Mouse (Mus musculus) heart, postnatal 4 days (tissue): ENCODE results near the gene Ms4a18. TPM values are rescaled to one million over a fixed set of nuclear protein-coding genes. Genes with fewer than 3 reads are reported as not detected.
"Not testable (repeated sequence)": the region's sequence is repeated elsewhere in the genome, so short reads cannot be mapped to it uniquely, and the experiment has no call there.

Experiments
- DNase-seq: peaks from one replicate; pipeline ENCODE4 v3.0.0; 2021
- total RNA-seq, 2 experiments: library from RNA; stranded (reverse); gene quantifications; 2 replicates each; pipeline ENCODE4 v1.2.3; 2021

Ms4a18 gene
- not detected for total RNA-seq

DNA sequence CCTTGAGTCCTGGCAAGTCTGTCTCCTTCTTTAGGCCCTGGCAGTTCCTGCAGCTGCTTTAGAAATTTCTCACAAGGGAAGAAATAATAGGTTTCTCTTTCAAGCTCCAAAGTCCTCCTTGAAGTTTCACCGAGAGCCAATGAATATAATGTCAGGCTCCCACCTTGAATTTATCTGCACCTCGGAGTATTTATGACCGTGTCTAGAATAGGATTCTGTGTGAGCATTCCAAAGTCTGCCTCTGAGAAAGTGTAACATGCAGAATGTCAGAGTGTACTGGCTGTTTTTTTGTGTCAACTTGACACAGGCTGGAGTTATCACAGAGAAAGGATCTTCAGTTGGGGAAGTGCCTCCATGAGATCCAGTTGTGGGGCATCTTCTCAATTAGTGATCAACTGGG lies at the start of gene Ms4a18:
Ms4a18 (minus strand) TSS at position 141 of the 400 bp plus-strand sequence.
- DNase-seq = no peak

DNA sequence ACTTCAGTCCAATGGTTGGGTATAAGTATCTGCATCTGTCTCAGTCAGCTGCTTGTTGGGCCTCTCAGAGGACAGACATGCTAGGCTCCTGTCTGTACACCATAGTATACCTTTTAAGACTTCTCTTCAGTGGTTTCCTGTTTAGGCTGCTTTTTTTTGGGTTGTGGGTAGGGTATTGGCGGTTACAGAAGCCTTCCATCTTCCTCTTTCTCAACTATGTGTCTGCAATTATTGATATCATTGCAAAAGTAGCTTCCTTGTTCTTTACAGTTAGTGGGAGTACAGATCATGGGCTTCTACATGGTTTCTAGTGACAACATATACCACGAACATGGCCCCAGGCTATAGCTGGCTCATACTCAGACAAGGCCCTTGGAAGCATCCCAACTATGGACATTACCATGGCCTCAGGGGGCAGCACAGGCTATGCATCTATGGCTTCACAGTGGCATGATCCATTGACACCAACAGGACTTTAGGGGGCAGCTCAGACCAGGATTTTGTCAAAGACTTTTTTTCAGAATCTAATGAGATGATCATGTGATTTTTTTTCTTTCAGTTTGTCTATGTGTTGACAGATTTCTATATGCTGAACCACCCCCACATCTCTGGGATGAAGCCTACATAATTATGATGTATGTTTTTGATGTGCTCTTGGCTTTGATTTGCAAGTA lies 47.5 kb upstream of the Ms4a18 start:
- no peak for DNase-seq

DNA sequence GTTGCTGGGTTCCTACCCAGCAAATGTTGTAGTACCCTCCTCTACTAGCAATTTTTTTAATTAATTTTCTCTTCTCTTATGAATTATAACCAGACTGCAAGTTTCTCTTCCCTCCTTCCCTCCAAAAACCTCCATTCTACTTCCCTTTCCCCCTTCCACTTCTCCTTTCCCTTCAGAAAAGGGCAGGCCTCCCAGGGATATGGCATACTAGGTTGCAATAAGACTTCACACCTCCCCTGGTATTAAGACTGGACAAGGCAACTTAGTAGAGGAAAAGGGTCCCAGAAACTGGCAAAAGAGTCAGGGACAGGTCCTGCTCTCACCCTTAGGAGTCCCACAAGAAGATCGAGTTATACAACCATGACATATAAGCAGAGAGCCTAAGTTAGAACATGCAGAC lies 43.1 kb upstream of the Ms4a18 start:
- no peak for DNase-seq

DNA sequence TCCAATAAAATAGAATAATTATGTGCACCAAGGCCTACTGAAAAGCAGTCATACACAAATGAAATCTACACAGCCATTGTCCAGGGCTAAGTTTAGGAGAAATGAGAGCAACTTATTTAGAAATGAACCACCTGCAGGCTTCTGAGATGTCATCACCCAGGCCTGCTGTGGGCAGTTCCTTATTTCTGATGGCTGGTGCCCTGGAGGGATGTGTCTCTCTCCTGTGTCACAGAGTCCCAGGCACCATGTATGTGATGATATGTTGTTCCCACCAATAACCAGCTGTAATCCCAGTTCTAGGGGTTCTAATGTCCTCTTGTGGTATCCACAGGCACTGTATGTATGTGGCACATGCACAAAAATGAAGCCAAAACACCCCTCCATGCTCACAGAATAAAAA lies 42.1 kb upstream of the Ms4a18 start:
- no peak for DNase-seq

GRCm38 (mm10) chr19:11055700-11056099 lies 37.9 kb upstream of the Ms4a18 start:
- not testable (repeated sequence) for DNase-seq

DNA sequence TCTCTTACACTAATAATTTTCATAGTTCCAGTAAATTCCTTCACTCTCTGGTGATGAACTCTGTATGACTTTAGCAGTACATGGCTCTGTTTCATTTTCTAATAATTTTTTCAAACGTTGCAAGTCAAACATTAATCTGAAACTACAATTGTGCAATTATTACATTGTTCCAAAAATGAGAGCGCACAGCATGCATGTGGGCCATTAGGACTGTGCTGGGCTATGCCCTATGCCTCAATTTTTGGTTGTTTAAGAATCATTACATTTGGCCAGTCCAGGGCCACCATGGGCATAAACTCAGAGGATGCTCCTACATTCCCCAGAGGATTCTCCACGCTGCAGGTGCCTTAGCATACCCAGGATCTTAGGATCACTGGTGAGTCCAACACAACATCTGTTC lies 35.4 kb upstream of the Ms4a18 start:
- DNase-seq = no peak

- no peak for DNase-seq
These were observed 35.0 kb upstream of the Ms4a18 start for GRCm38 (mm10) chr19:11052877-11053276.

- DNase-seq = no peak
These were observed 32.5 kb upstream of the Ms4a18 start for GRCm38 (mm10) chr19:11050286-11050685.

GRCm38 (mm10) chr19:11049426-11049825 lies 31.6 kb upstream of the Ms4a18 start:
- no peak for DNase-seq

DNA sequence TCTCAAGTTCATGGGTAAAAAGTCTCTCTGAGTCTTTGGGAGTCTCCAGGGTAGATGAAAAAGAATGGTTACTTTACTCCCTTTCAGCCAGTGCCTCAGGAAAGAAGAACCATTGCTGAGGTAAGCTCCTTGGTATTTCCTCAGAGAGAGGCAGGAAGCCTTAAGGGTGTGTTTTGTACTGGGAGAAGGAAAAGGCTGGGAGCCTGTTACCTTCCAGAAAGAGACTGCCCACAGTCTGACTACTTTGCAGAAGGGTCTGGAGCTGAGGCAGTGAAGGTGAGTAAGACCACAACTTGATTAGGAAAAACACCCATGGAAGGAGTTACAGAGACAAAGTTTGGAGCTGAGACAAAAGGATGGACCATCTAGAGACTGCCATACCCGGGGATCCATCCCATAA lies 30.7 kb upstream of the Ms4a18 start:
- DNase-seq = no peak

DNA sequence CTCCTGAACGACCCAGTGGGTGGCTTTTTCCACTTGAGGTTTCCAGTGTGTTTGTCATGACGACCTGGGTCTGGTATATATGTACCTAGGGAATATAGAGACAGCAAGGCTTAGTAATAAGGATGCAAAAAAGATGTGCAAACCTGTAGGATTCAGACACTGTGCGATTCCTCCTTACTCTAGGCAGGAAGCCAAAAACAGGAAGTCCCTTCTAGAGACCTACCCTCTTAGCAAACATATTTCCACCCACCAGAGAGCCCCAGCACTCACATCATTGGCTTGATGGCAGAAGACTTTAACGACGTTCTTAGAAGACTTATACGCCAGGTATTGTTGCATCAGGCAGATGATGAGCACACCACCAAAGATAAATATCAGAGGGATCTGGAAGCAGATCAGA lies 30.2 kb upstream of the Ms4a18 start:
- no peak for DNase-seq

- DNase-seq = peak; percentile 71
These were observed 27.3 kb upstream of the Ms4a18 start for GRCm38 (mm10) chr19:11044996-11045711.

DNA sequence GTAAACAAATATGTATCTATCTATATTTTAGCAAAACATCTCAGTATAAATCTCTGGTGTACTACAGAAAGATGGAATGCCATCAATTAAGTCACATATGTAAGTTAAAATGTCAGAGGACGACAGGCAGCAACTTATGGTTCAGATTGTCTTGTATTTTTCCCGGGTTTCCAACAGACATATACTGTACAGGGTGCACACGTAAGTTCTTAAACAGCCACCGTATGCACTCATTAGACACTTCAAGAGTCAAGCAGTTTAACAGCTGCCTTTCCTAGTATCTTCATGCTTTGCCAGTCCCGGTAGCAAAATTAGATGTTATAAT lies 26.8 kb upstream of the Ms4a18 start:
- DNase-seq = no peak

DNA sequence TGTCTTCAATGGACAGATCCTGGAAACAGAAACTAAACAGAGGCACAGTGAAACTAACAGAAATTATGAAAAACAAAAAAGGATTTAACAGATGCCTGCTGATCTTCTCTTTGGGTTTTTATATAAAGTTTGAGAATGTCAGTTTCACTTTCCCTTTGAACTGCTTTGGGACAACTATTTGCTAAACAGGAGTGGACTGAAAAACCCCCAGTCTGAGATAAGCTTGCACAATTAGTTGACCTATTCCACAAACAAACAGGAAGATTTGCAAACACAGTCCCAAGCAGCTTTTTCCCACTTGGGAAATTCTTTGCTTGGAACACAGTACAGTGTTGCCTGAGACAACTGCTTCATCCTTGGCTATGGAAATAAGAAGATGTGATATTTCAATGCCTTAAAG lies 19.7 kb upstream of the Ms4a18 start:
- no peak for DNase-seq

DNA sequence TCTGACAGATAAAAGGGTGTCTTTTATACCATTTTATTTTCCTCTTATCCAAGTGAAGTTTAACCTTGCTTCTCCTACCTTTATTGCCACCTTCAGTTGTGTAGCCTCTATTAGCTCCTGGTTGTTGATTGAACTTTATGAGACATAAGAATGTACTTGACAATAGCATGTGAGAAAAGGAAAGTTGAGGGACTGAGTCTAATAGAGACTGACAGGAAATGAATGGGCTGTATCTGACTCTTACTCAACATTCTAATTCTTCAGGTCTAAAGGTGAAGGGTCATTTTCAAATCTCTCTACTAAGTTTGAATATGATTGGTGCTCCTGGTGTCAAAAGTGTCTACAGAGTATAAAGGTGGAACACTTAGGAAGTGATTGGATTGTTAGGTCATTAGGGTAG lies 4.6 kb upstream of the Ms4a18 start:
- no peak for DNase-seq

- no peak for DNase-seq
These were observed 580 bp downstream of the Ms4a18 start for GRCm38 (mm10) chr19:11017251-11017650.

DNA sequence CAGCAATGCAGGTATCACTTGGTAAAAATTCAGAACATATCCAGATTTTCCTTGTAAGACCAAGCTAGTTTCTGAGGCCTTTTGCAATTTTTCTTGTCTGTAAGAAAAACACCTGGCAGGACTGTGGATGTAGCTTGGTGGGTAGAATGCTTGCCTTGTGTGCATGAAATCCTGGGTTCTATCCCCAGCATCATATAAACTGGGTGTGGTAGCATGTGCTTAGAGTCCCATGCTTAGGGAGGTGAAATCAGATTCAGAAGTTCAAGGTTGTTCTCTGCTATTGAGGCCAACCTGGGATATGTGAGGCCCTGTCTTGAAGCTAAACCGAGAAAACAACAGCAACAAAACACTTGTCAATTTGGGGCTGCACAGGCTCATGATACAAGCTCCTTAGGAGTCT lies 1.8 kb downstream of the Ms4a18 start:
- DNase-seq = no peak

DNA sequence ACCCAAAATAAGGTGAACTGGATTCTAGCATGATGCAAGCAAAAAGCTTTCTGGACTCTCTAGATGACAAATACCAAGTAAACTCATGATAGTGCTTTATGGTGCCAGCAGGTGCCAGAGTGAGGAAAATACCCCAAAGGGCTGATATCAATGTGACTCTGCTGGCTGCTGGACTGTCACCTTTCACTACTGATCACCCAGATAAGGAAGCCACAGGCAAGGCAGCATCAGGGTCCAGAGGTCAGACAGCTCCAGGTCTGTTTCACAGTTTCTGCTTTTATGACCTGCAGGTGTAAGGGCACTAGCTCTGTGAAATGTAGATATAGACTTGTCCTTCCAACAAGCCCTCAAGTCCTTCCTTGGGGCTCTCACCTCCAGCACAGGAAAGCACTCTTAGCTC lies 2.4 kb downstream of the Ms4a18 start:
- DNase-seq = no peak

DNA sequence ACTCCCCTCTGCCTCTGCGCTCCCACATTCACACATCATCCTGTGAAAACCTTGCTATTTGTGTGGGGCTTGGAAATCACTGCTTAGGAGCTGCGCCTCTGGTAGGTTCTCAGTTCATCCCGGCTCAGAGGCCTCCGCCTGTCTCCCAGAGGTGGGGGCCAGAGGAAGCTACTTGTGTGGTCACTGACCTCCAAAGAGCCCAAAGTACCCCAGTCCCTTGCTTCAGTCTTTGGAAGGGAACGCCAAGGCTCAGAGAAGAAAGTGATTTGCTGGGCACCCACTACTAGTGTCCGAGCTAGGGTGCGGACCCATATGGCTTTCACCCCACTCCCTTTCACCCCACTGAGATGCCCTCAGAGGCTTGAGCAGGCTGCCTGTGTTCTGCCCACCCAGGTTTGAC lies 24.7 kb downstream of the Ms4a18 start, which contains the start of gene Ms4a15:
Ms4a15 (minus strand) TSS at position 101 of the 400 bp plus-strand sequence.
- no peak for DNase-seq

DNA sequence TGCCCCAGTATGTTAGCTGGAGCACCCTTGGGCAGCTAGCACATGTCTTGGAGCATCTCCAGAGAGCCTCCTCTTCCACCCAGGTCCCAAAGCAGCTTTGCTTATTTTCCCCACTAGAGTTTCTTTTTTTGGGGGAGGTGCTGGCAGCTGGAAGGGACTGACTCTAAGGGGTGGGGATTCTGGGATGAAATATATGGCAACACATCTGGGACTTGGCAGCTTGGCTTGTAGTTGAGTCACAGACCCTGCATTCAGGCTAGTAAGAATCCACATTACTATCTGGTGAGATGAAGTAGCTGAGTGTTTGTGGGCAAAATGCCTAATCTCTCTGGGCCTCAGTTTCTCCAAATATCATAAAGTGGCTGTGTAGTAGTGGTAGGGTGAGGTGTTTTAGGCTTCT lies 25.9 kb downstream of the Ms4a18 start:
- no peak for DNase-seq

DNA sequence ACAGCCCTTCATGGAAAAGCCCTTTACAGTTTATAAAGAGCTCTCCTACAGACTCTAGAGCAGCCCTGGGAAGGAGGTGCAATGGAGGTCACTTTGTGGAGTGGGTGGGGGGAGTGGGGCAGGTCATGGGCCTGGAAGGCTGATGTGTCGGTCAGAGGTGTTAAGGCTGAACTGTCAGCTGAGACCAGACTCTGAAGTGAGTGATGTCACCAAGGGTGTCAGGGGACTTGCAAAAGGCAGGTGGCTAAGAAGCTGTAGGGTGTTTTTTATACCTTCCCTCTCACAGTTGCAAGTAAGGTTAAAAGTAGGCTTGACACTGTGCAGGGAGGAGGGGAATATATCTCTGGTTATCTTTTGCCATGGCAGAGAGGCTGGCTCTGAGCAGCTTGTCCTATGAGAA lies 27.1 kb downstream of the Ms4a18 start:
- DNase-seq = no peak

DNA sequence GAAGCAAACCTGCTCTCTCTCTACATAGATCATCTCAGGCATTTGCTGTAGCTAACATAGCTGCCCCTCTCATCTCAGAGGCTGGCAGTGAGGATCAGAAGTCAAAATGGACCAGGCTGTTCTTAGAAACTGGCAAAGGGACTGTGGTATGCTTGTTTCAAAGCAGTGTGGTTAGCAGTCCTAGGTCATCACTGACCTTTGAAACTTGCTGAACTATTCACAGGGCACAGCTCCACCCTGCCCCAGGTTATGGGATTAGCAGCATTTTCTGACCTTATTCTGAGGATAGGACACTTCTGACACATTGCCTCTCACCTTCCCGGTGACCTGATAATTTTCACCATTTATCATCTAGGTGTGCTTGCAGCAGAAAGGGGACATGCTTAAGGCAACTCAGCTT lies 29.3 kb downstream of the Ms4a18 start:
- no peak for DNase-seq

GRCm38 (mm10) chr19:10985889-10986288 lies 31.9 kb downstream of the Ms4a18 start:
- DNase-seq = no peak

DNA sequence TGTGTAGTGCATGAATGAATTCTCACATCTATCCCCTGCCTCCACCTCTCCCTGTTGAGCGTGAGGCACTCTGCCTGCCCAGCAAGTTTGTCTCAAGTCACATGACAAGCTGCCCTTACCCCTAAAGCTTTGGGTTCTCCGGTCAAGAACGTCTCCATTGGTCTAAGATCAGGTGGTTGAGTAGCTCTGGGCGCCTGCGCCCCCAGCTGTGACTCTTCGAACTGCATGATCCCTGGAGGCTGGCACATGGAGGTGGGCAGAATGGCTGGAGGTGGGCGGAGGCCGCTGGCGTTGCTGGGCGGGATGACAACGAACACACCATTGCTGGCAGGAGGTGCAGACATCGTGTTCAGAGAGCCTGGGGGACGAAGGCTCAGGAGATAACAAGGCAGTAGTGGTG lies 33.3 kb downstream of the Ms4a18 start:
- no peak for DNase-seq

GRCm38 (mm10) chr19:10983146-10983545 lies 34.7 kb downstream of the Ms4a18 start:
- peak; percentile 60 for DNase-seq
